Mouse (Mus musculus) CH12.LX (cell line): Measurements from ENCODE around the gene Icmt. TPM values are rescaled to one million over a fixed set of nuclear protein-coding genes. Genes with fewer than 3 reads are reported as not detected.

Source experiments
- DNase-seq: peaks from one replicate; pipeline ENCODE4 v3.0.0-alpha.2; 2013; ENCODE audit errors: extremely low read depth
- H3K27ac ChIP-seq: 2 replicates; pipeline ENCODE4 v1.5.1; 2012; ENCODE audit warnings: low read depth, mild to moderate bottlenecking, control low read depth, moderate library complexity; ENCODE audit not compliant: insufficient read depth
- H3K27me3 ChIP-seq: replicated peaks from 2 replicates; pipeline ENCODE3; 2012; ENCODE audit warnings: inconsistent platforms
- H3K36me3 ChIP-seq, 2 experiments: replicated peaks in 1 of 2; 2 replicates each; pipeline versions ENCODE3 to v1.6.1; 2012; ENCODE audit warnings: inconsistent platforms in 1 of 2, low read length in 1 of 2, mild to moderate bottlenecking in 1 of 2, mixed read lengths in 1 of 2, moderate library complexity in 1 of 2; ENCODE audit not compliant: control insufficient read depth in 1 of 2, insufficient read depth in 1 of 2
- H3K4me1 ChIP-seq, 2 experiments: 2 replicates each; pipeline ENCODE4 v1.6.1; 2012; ENCODE audit warnings: inconsistent platforms in 1 of 2, moderate library complexity in 1 of 2; ENCODE audit not compliant: insufficient read depth in 2 of 2, control insufficient read depth in 1 of 2
- H3K4me2 ChIP-seq: 2 replicates; pipeline ENCODE4 v1.6.1; 2012; ENCODE audit warnings: low read depth, mild to moderate bottlenecking, control low read depth; ENCODE audit not compliant: poor library complexity, insufficient read depth, severe bottlenecking
- H3K4me3 ChIP-seq, 3 experiments: fragments of 150-350 bp in 1 of 3; sonication (generic) in 1 of 3; replicated peaks in 1 of 3; 2 replicates each; pipeline versions ENCODE3 to v1.5.1; 2011 to 2012; ENCODE audit warnings: low read depth in 2 of 3, low read length in 2 of 3, mild to moderate bottlenecking in 2 of 3, moderate library complexity in 2 of 3, control low read depth in 1 of 3, improper control_type of control experiment in 1 of 3, inconsistent platforms in 1 of 3, mixed read lengths in 1 of 3; ENCODE audit not compliant: poor library complexity in 1 of 3
- H3K79me2 ChIP-seq: replicated peaks from 2 replicates; pipeline ENCODE4 v1.6.1; 2012; ENCODE audit warnings: mild to moderate bottlenecking, moderate library complexity; ENCODE audit not compliant: control insufficient read depth, poor library complexity, insufficient read depth, severe bottlenecking; ENCODE audit errors: extremely low read depth
- H3K9ac ChIP-seq: 2 replicates; pipeline ENCODE4 v1.6.1; 2012; ENCODE audit warnings: low read depth, mild to moderate bottlenecking, control low read depth, moderate library complexity; ENCODE audit not compliant: insufficient read depth
- H3K9me3 ChIP-seq: replicated peaks from 2 replicates; pipeline ENCODE3; 2012; ENCODE audit warnings: low read length, inconsistent platforms, mixed read lengths
- BHLHE40 ChIP-seq: IDR thresholded peaks from 2 replicates; pipeline ENCODE4 v1.6.1; 2011; ENCODE audit warnings: mild to moderate bottlenecking, low read depth, low read length, improper control_type of control experiment
- CHD1 ChIP-seq: IDR thresholded peaks from 2 replicates; pipeline ENCODE4 v1.6.1; 2012; ENCODE audit warnings: low read depth, low read length, improper control_type of control experiment, inconsistent platforms
- CHD2 ChIP-seq: IDR thresholded peaks from 2 replicates; pipeline ENCODE4 v1.6.1; 2011; ENCODE audit warnings: low read length, improper control_type of control experiment
- CTCF ChIP-seq, 2 experiments: IDR thresholded peaks in 1 of 2; conservative IDR thresholded peaks in 1 of 2; 2 replicates each; pipeline ENCODE4 v1.5.1; 2011 to 2012; ENCODE audit warnings: low read depth in 2 of 2, low read length in 2 of 2, improper control_type of control experiment in 1 of 2, inconsistent platforms in 1 of 2, mild to moderate bottlenecking in 1 of 2, moderate library complexity in 1 of 2
- E2F4 ChIP-seq: IDR thresholded peaks from 2 replicates; pipeline ENCODE4 v1.6.1; 2011; ENCODE audit warnings: low read depth, low read length, improper control_type of control experiment; ENCODE audit not compliant: insufficient replicate concordance
- ELF1 ChIP-seq: IDR thresholded peaks from 2 replicates; pipeline ENCODE4 v1.6.1; 2014; ENCODE audit warnings: low read depth, mild to moderate bottlenecking, inconsistent platforms, low read length, improper control_type of control experiment
- ETS1 ChIP-seq: conservative IDR thresholded peaks from 2 replicates; pipeline ENCODE4 v1.6.1; 2012; ENCODE audit warnings: low read depth, mild to moderate bottlenecking, inconsistent platforms, low read length, improper control_type of control experiment, moderate library complexity
- IRF4 ChIP-seq: IDR thresholded peaks from 2 replicates; pipeline ENCODE4 v1.6.1; 2014; ENCODE audit warnings: low read depth, mild to moderate bottlenecking, inconsistent platforms, low read length, improper control_type of control experiment
- JUN ChIP-seq: IDR thresholded peaks from 2 replicates; pipeline ENCODE4 v1.6.1; 2011; ENCODE audit warnings: low read depth, mild to moderate bottlenecking, low read length, improper control_type of control experiment, moderate library complexity; ENCODE audit not compliant: insufficient read depth
- MAFK ChIP-seq: IDR thresholded peaks from 2 replicates; pipeline ENCODE4 v1.6.1; 2011; ENCODE audit warnings: low read length, improper control_type of control experiment; ENCODE audit not compliant: insufficient replicate concordance
- MAX ChIP-seq: IDR thresholded peaks from 2 replicates; pipeline ENCODE4 v1.6.1; 2011; ENCODE audit warnings: low read length, improper control_type of control experiment
- MYC ChIP-seq: IDR thresholded peaks from 2 replicates; pipeline ENCODE4 v1.6.1; 2011; ENCODE audit warnings: low read depth, mild to moderate bottlenecking, improper control_type of control experiment, low read length
- NRF1 ChIP-seq: IDR thresholded peaks from 2 replicates; pipeline ENCODE4 v1.6.1; 2014; ENCODE audit warnings: low read depth, mild to moderate bottlenecking, inconsistent platforms, low read length, improper control_type of control experiment, moderate library complexity
- PAX5 ChIP-seq: IDR thresholded peaks from 2 replicates; pipeline ENCODE4 v1.6.1; 2012; ENCODE audit warnings: low read length, inconsistent platforms, mixed read lengths
- POLR2A ChIP-seq: IDR thresholded peaks from 2 replicates; pipeline ENCODE4 v1.6.1; 2011; ENCODE audit warnings: low read depth, mild to moderate bottlenecking, improper control_type of control experiment, low read length
- RAD21 ChIP-seq: IDR thresholded peaks from 2 replicates; pipeline ENCODE4 v1.6.1; 2011; ENCODE audit warnings: low read depth, mild to moderate bottlenecking, low read length, improper control_type of control experiment, moderate library complexity
- TCF12 ChIP-seq: IDR thresholded peaks from 2 replicates; pipeline ENCODE4 v1.6.1; 2014; ENCODE audit warnings: low read depth, mild to moderate bottlenecking, inconsistent platforms, low read length, improper control_type of control experiment
- USF1 ChIP-seq: IDR thresholded peaks from 2 replicates; pipeline ENCODE4 v1.6.1; 2014; ENCODE audit warnings: low read depth, mild to moderate bottlenecking, inconsistent platforms, low read length, improper control_type of control experiment
- ZC3H11A ChIP-seq: IDR thresholded peaks from 2 replicates; pipeline ENCODE4 v1.6.1; 2012; ENCODE audit warnings: low read depth, mild to moderate bottlenecking, inconsistent platforms, low read length, improper control_type of control experiment
- ZKSCAN1 ChIP-seq: IDR thresholded peaks from 2 replicates; pipeline ENCODE4 v1.6.1; 2012; ENCODE audit warnings: low read depth, inconsistent platforms, low read length, improper control_type of control experiment, borderline replicate concordance
- ZMIZ1 ChIP-seq: IDR thresholded peaks from 2 replicates; pipeline ENCODE4 v1.6.1; 2012; ENCODE audit warnings: low read depth, mild to moderate bottlenecking, inconsistent platforms, low read length, improper control_type of control experiment
- ZNF384 ChIP-seq: IDR thresholded peaks from 2 replicates; pipeline ENCODE4 v1.6.1; 2012; ENCODE audit warnings: low read depth, low read length, improper control_type of control experiment, inconsistent platforms
- dilution Hi-C: fragments of 300-500 bp; cut with MboI; formaldehyde crosslinking; loops from 2 replicates; pipeline ENCODE4 v1.14.3; 2020; ENCODE audit warnings: low sequenced_read_pairs; ENCODE audit not compliant: extremely low pct_unique_long_range_greater_than_20kb, extremely low pct_ligation_motif_present
- in situ Hi-C: fragments of 300-500 bp; cut with MboI; formaldehyde crosslinking; loops from 3 replicates; pipeline ENCODE4 v1.14.3; 2019; ENCODE audit warnings: low sequenced_read_pairs, low pct_ligation_motif_present, low pct_unique_long_range_greater_than_20kb, mixed read lengths
- polyA plus RNA-seq: library from polyadenylated mRNA; unstranded; fragments of >175 nt; gene quantifications from 2 replicates; pipeline ENCODE4 v1.2.1, GENCODE M21; 2012; ENCODE audit warnings: low read depth; ENCODE audit not compliant: insufficient read length
- total RNA-seq, 2 experiments: library from RNA; depleted of rRNA; stranded (reverse); fragments of 300-350 nt in 1 of 2; fragments of >200 nt in 1 of 2; gene quantifications; 2 replicates each; pipeline ENCODE4 v1.2.3; 2012 to 2014

Icmt gene
- total and polyA plus RNA-seq, 3 experiments = 18.5 to 29.8 (median 21.5) TPM

GRCm38 (mm10) chr4:152313934-152314333 is 16.9 kb downstream of the Icmt start:
- no peak for DNase-seq
- Histone ChIP-seq H3K36me3 (peaks cover 2 to 7% of the 10 kb centered on the region in 2 experiments), H3K4me2 (no peak overlapping the region), H3K4me1 (peaks cover 0 to 8% of the 10 kb centered on the region in 2 experiments; a peak in 2 of 4 replicates), H3K9ac (no peak overlapping the region), H3K27ac (no peak overlapping the region), H3K27me3 (peaks cover 30% of the 10 kb centered on the region), H3K9me3 (no peaks in the 10 kb centered on the region), H3K79me2 (no peaks in the 10 kb centered on the region), H3K4me3 (no peak overlapping the region)
- peak in 1 of 2 experiments; percentile 6; a peak in 1 of 4 replicates for TF ChIP-seq CTCF (conservative IDR thresholded peaks at IDR 0.05 in 1 of 2, IDR thresholded peaks at IDR 0.05 in 1 of 2; ENCODE audit: low read depth in 2 of 2, low read length in 2 of 2)
- no peak for TF ChIP-seq BHLHE40
- dilution Hi-C loops = no loop called here
- in situ Hi-C loops = no loop called here

GRCm38 (mm10) chr4:152315498-152316213 is 18.6 kb downstream of the Icmt start:
- dilution Hi-C loops = no loop called here

GRCm38 (mm10) chr4:152317631-152318033 is 20.6 kb downstream of the Icmt start:
- no peak for DNase-seq
- Histone ChIP-seq H3K27ac (no peak overlapping the region), H3K4me3 (no peak overlapping the region), H3K79me2 (no peaks in the 10 kb centered on the region), H3K9ac (no peak overlapping the region), H3K4me1 (peaks cover 0 to 10% of the 10 kb centered on the region in 2 experiments; a peak in 2 of 4 replicates), H3K9me3 (no peaks in the 10 kb centered on the region), H3K36me3 (no peaks in the 10 kb centered on the region), H3K4me2 (no peak overlapping the region), H3K27me3 (peaks cover 30% of the 10 kb centered on the region)
- in situ Hi-C loops = no loop called here
- dilution Hi-C loops = no loop called here
- TF ChIP-seq POLR2A (no peak), USF1 (no peak), ZC3H11A (no peak), ZNF384 (no peak), MYC (no peak), ZKSCAN1 (no peak), TCF12 (no peak), JUN (no peak), IRF4 (no peak), E2F4 (no peak), MAFK (no peak), CHD1 (no peak), ELF1 (no peak), RAD21 (no peak), MAX (no peak), ZMIZ1 (no peak), CHD2 (no peak), PAX5 (no peak), ETS1 (no peak)

More at GRCm38 (mm10) chr4:152315498-152316213, 18.6 kb downstream of the Icmt start:
- H3K27me3 ChIP-seq = peaks cover 30% of the 10 kb centered on the region
- H3K27ac ChIP-seq = no peak overlapping the region
- H3K79me2 ChIP-seq = no peaks in the 10 kb centered on the region
- peak overlapping the region; percentile 65 for H3K4me2 ChIP-seq
- in situ Hi-C loops = no loop called here
- no peak for DNase-seq
- H3K4me3 ChIP-seq = peak overlapping the region in 1 of 3 experiments; percentile 33
- TF ChIP-seq NRF1 (peak; percentile 79), CHD2 (no peak)
- H3K4me1 ChIP-seq = peaks cover 0 to 10% of the 10 kb centered on the region in 2 experiments; a peak in 2 of 4 replicates
- no peaks in the 10 kb centered on the region for H3K9me3 ChIP-seq
- H3K36me3 ChIP-seq = no peaks in the 10 kb centered on the region
- no peak overlapping the region; the same call in 1 of the 2 replicates for H3K9ac ChIP-seq
